Mouse (Mus musculus): ENCODE measurements around the gene Ces1g. TPM values are rescaled to one million over a fixed set of nuclear protein-coding genes. Genes with fewer than 3 reads are reported as not detected.

Ces1g gene
- total and polyA plus RNA-seq, 2 experiments from 2014 or later: not detected

DNA sequence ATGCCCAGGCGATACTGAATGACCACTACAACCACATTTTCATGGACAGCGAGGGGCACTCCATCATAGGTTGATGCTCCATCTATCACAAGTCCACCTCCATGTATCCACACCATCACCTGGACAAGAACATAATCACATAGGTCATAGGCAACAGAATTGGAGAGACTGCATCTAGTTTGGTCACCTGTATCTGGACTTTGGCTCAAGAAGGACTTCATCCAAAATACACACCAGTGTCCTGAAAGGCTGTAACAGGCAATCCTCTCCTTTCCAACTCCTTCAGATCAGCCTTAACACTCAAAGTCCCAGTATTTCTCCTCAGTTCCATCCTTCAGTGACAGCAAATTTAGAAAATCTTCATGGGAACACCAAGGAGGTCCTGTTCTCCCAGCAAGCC is 6.0 kb downstream of the Ces1g start:
- H3K27ac ChIP-seq (ENCODE audit: low read depth): no peak overlapping the region
- no peak for TF ChIP-seq CTCF (IDR thresholded peaks at IDR 0.05; ENCODE audit: low read depth)
- H3K27me3 ChIP-seq (ENCODE audit: control insufficient read depth, insufficient read depth, low read length): no peaks in the 10 kb centered on the region
- no peak overlapping the region for H3K9ac ChIP-seq (replicated peaks; ENCODE audit: low read depth, low read length)
- H3K4me3 ChIP-seq (ENCODE audit: low read depth, low read length): no peak overlapping the region
- no peaks in the 10 kb centered on the region for H3K4me1 ChIP-seq (ENCODE audit: control insufficient read depth, insufficient read depth)
- DNase-seq (ENCODE audit: low spot score): no peak
- 81% methylated on average over 2 of the region's 2 CpGs for WGBS
- no peaks in the 10 kb centered on the region for H3K9me3 ChIP-seq (replicated peaks; ENCODE audit: control insufficient read depth, low read length)
- H3K36me3 ChIP-seq (replicated peaks; ENCODE audit: control insufficient read depth, insufficient read depth, low read length): no peaks in the 10 kb centered on the region
- H3K4me2 ChIP-seq (ENCODE audit: low read depth, low read length): no peak overlapping the region
- ATAC-seq (ENCODE audit: insufficient read depth, low read depth): no peak

DNA sequence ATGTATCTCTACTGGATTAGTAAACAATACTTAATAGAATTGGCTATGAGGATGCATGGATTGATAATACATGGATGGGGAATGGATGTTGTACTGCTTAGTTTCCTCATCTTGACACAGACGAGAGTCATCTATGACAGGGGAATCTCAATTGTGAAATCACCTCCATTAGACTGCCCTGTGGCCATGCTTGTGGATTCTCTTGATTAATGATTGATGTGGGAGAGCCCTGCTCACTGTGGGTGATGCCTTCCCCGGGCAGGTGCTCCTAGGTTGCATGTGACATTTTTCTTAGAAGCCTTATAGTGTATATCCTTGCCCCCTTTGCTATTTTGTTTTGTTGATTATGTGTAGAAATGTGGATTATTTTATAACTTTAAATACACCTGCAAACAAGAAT is 12.0 kb downstream of the Ces1g start:
- ATAC-seq (ENCODE audit: insufficient read depth, low read depth) (no peak), DNase-seq (ENCODE audit: low spot score) (no peak)
- Histone ChIP-seq H3K4me2 (ENCODE audit: low read depth, low read length) (no peak overlapping the region), H3K27ac (ENCODE audit: low read depth) (no peak overlapping the region), H3K27me3 (ENCODE audit: control insufficient read depth, insufficient read depth, low read length) (no peaks in the 10 kb centered on the region), H3K4me3 (ENCODE audit: low read depth, low read length) (no peak overlapping the region), H3K9me3 (replicated peaks; ENCODE audit: control insufficient read depth, low read length) (no peaks in the 10 kb centered on the region), H3K36me3 (replicated peaks; ENCODE audit: control insufficient read depth, insufficient read depth, low read length) (no peaks in the 10 kb centered on the region), H3K9ac (replicated peaks; ENCODE audit: low read depth, low read length) (no peak overlapping the region), H3K4me1 (ENCODE audit: control insufficient read depth, insufficient read depth) (no peaks in the 10 kb centered on the region)
- TF ChIP-seq EP300 (IDR thresholded peaks at IDR 0.05; ENCODE audit: low read depth) (no peak), CTCF (IDR thresholded peaks at IDR 0.05; ENCODE audit: low read depth) (no peak)
- WGBS: 52% methylated on average over 2 of the region's 2 CpGs

DNA sequence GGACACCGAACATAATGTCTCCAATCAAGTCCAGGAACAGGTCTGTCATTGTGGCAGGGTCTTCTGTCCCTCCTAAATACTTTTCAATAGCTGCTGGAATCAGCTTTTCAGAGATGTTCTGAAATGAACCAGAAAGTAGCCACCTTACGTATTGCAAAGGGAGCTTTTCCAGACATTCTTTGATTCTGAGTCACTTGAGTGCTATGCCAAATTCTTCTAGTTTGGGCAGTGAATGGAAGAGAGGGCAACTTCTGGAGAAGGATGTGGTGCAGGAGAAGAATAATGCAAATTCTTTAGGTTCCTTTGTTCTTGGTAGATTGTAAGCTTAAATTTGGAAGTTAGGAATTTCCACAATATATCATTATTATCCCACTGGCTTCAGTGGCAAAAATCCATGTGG is 20.1 kb downstream of the Ces1g start:
- H3K4me3 ChIP-seq (ENCODE audit: low read depth, low read length): no peak overlapping the region
- H3K4me1 ChIP-seq (ENCODE audit: control insufficient read depth, insufficient read depth): no peaks in the 10 kb centered on the region
- no peaks in the 10 kb centered on the region for H3K36me3 ChIP-seq (replicated peaks; ENCODE audit: control insufficient read depth, insufficient read depth, low read length)
- no peak overlapping the region for H3K9ac ChIP-seq (replicated peaks; ENCODE audit: low read depth, low read length)
- ATAC-seq (ENCODE audit: insufficient read depth, low read depth) (no peak), DNase-seq (ENCODE audit: low spot score) (no peak)
- TF ChIP-seq EP300 (IDR thresholded peaks at IDR 0.05; ENCODE audit: low read depth) (no peak), CTCF (IDR thresholded peaks at IDR 0.05; ENCODE audit: low read depth) (no peak)
- no peaks in the 10 kb centered on the region for H3K27me3 ChIP-seq (ENCODE audit: control insufficient read depth, insufficient read depth, low read length)
- no peak overlapping the region for H3K27ac ChIP-seq (ENCODE audit: low read depth)
- no peaks in the 10 kb centered on the region for H3K9me3 ChIP-seq (replicated peaks; ENCODE audit: control insufficient read depth, low read length)
- WGBS: 77% methylated on average over 2 of the region's 2 CpGs
- H3K4me2 ChIP-seq (ENCODE audit: low read depth, low read length): no peak overlapping the region

DNA sequence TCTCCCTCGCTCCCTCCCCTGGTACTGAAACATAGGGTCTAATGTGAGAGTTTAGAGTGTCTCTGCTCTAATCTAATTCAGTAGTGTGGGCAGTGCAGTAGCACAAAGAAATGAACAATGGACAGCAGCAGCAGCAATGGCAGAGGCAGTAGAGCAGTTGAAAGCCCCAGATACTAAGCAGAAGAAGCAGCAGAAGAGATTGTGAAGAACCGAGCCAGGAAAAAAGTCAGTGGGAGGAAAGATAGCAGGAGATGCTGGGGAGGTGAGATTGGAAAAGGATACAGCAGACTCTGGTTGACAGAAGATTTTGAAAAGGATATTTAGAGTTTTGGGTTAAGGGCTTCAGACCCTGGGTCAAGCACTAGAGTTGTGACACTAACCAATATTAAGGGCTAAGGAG is 21.6 kb downstream of the Ces1g start:
- Histone ChIP-seq H3K36me3 (replicated peaks; ENCODE audit: control insufficient read depth, insufficient read depth, low read length) (no peaks in the 10 kb centered on the region), H3K27me3 (ENCODE audit: control insufficient read depth, insufficient read depth, low read length) (no peaks in the 10 kb centered on the region), H3K4me2 (ENCODE audit: low read depth, low read length) (no peak overlapping the region), H3K9me3 (replicated peaks; ENCODE audit: control insufficient read depth, low read length) (no peaks in the 10 kb centered on the region), H3K27ac (ENCODE audit: low read depth) (no peak overlapping the region), H3K4me1 (ENCODE audit: control insufficient read depth, insufficient read depth) (no peaks in the 10 kb centered on the region), H3K4me3 (ENCODE audit: low read depth, low read length) (no peak overlapping the region), H3K9ac (replicated peaks; ENCODE audit: low read depth, low read length) (no peak overlapping the region)
- 67% methylated on average over 2 of the region's 2 CpGs for WGBS
- no peak for DNase-seq (ENCODE audit: low spot score)
- ATAC-seq (ENCODE audit: insufficient read depth, low read depth): no peak
- TF ChIP-seq EP300 (IDR thresholded peaks at IDR 0.05; ENCODE audit: low read depth) (no peak), CTCF (IDR thresholded peaks at IDR 0.05; ENCODE audit: low read depth) (no peak)

DNA sequence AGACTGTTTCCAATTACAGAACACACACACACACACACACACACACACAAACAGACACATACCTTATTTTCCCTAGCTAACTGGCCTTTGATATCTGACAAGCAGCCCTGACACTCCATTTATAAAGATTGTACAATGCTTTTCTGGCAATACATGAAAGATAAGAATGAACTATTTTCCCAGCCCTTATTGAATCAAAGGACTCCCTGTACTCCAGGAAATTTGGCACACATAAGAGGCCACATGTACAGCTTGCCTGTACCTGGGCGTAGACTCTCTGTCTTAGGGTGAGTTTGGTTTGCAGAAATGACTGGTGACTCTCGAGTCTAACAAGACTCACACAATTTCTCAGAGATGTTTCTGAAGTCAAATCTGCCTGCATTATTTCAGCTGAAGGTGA is 53.2 kb downstream of the Ces1g start:
- WGBS: 68% methylated on average over 2 of the region's 2 CpGs
- TF ChIP-seq CTCF (IDR thresholded peaks at IDR 0.05; ENCODE audit: low read depth) (no peak), EP300 (IDR thresholded peaks at IDR 0.05; ENCODE audit: low read depth) (no peak)
- H3K9me3 ChIP-seq (replicated peaks; ENCODE audit: control insufficient read depth, low read length): no peaks in the 10 kb centered on the region

DNA sequence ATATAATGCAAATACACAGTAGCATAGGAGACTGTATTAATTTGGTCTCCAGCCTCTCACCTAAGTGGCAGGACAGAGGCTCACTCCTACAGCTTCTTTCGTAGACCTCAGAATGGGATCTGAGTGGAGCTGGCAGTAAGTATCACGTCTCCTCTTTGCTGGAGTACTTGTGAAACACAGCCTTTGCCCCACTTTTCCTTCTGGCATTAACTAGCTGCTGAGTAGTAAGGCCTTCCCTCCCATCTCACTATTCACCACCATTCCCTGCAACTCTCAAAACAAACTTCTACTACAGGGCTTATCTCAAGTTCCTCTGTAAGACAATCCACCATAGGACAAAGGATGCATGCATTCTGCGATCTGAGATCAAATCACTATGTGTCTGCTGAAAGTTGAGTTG is 54.8 kb downstream of the Ces1g start:
- Histone ChIP-seq H3K9me3 (replicated peaks; ENCODE audit: control insufficient read depth, low read length) (no peaks in the 10 kb centered on the region), H3K36me3 (replicated peaks; ENCODE audit: control insufficient read depth, insufficient read depth, low read length) (no peaks in the 10 kb centered on the region), H3K4me2 (ENCODE audit: low read depth, low read length) (no peak overlapping the region), H3K4me3 (ENCODE audit: low read depth, low read length) (no peak overlapping the region), H3K27ac (ENCODE audit: low read depth) (no peak overlapping the region), H3K4me1 (ENCODE audit: control insufficient read depth, insufficient read depth) (no peaks in the 10 kb centered on the region), H3K9ac (replicated peaks; ENCODE audit: low read depth, low read length) (no peak overlapping the region), H3K27me3 (ENCODE audit: control insufficient read depth, insufficient read depth, low read length) (no peaks in the 10 kb centered on the region)
- ATAC-seq (ENCODE audit: insufficient read depth, low read depth) (no peak), DNase-seq (ENCODE audit: low spot score) (no peak)
- TF ChIP-seq CTCF (IDR thresholded peaks at IDR 0.05; ENCODE audit: low read depth) (no peak), EP300 (IDR thresholded peaks at IDR 0.05; ENCODE audit: low read depth) (no peak)
- 67% methylated on average over 3 of the region's 3 CpGs for WGBS

More for the DNA sequence above, 53.2 kb downstream of the Ces1g start:
- no peak overlapping the region for H3K27ac ChIP-seq (ENCODE audit: low read depth)
- H3K4me3 ChIP-seq (ENCODE audit: low read depth, low read length): no peak overlapping the region
- no peak for DNase-seq (ENCODE audit: low spot score)
- no peak overlapping the region for H3K9ac ChIP-seq (replicated peaks; ENCODE audit: low read depth, low read length)
- no peaks in the 10 kb centered on the region for H3K27me3 ChIP-seq (ENCODE audit: control insufficient read depth, insufficient read depth, low read length)
- no peak for ATAC-seq (ENCODE audit: insufficient read depth, low read depth)
- H3K4me1 ChIP-seq (ENCODE audit: control insufficient read depth, insufficient read depth): no peaks in the 10 kb centered on the region
- no peak overlapping the region for H3K4me2 ChIP-seq (ENCODE audit: low read depth, low read length)
- no peaks in the 10 kb centered on the region for H3K36me3 ChIP-seq (replicated peaks; ENCODE audit: control insufficient read depth, insufficient read depth, low read length)
